Mouse (Mus musculus): Measurements from ENCODE around the gene Dnah17.

DNA sequence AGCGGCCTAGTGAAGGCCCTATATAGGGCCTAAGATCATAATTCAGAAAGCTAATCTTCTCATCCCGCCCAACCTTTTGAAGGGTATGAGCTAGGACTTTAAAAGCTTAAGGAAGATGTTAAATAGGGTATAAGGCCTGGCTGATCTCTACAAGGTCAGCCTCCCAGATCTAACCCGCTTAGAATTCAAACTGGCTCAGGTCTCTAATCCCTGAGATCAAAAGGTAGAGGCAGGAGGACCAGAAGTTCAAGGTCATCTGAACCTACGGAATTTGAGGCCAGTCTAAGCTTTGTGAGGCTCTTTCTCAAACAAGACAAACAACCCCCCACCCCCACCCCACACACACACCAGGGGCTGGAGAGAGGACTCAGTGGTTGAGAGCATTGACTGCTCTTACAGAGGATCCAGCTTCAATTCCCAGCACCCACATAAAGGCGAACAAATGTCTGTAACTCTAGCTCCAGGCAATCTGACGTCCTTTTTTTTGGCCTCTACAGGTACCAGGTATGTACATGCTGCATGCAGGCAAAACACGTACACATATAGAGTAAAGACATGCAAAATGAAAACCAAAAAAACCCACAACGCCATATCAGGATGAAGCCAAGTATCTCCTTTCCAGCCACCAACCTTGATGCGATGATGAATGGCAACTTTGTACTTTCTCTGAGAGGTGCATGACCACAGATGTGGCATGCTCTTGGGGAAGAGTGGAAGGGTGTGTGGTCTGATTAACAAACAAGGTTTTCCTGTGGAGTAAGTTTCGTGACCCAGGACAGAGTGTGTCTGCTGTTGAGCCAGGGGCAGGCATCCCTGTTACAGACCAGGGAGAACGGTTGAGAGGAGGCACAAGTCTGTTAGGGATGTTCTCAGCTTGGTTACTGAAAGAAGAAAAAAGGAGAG, 157.5 kb downstream of the Dnah17 start:
- no peak for TF ChIP-seq POLR2A (IDR thresholded peaks at IDR 0.05; ENCODE audit: insufficient read length, low read depth)
- no peak for TF ChIP-seq POLR2AphosphoS2 (IDR thresholded peaks at IDR 0.05; ENCODE audit: insufficient read length, low read depth)
- no peak for TF ChIP-seq REST (IDR thresholded peaks at IDR 0.05; ENCODE audit: insufficient read depth, insufficient read length)
- TF ChIP-seq USF1 (IDR thresholded peaks at IDR 0.05; ENCODE audit: low read depth) = no peak
- no peak for TF ChIP-seq TCF12 (IDR thresholded peaks at IDR 0.05; ENCODE audit: insufficient read depth, poor library complexity, severe bottlenecking)
